In the genomic region with DNA sequence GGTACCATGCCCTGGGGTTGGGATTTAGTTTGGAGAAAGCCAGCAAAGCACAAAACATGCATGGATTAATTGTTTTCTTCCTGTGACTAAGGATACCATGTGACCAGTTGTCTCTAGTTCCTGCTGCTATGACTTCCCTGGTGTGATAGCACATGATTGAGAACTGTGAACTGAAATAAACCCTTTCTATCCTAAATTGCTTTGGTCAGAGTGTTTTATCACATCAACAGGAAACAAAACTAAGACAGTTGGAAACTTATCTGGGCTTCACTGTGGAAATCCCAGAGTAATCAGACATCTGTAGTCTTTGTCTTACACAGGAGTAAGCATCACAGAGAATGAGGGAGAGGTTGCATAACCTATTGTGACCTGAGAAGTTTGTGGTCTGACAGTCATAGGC, we compare ENCODE assay signal across 25 mouse cellular contexts.
"Had no signal": no experiment of that assay in that cellular context is flagged by ENCODE, and none has a peak within 500 bp of the region (broad histone marks: within the 10 kb centered on the region; RNA-seq: fewer than 3 reads in every experiment).

No protein-coding gene starts in this region.

- H3K9ac ChIP-seq: heart, embryonic 13.5 days; heart, embryonic 15.5 days; hindbrain, embryonic 13.5 days; hindbrain, embryonic 15.5 days; kidney, embryonic 15.5 days; limb, embryonic 12.5 days; liver, embryonic 13.5 days had no signal

- H3K4me2 ChIP-seq: heart, embryonic 11.5 days; heart, embryonic 13.5 days; heart, embryonic 15.5 days; hindbrain, embryonic 13.5 days; hindbrain, embryonic 15.5 days; kidney, embryonic 15.5 days; limb, embryonic 12.5 days; liver, embryonic 13.5 days had no signal

- H3K4me1 ChIP-seq: heart, embryonic 13.5 days; heart, embryonic 15.5 days; hindbrain, embryonic 13.5 days; hindbrain, embryonic 15.5 days; kidney, embryonic 15.5 days; limb, embryonic 10.5 days; limb, embryonic 12.5 days; liver, embryonic 13.5 days had no signal

- H3K27ac ChIP-seq: heart, adult 2 months; heart, embryonic 13.5 days; heart, embryonic 15.5 days; hindbrain, embryonic 13.5 days; hindbrain, embryonic 15.5 days; hindbrain, postnatal 0 days; kidney, embryonic 15.5 days; kidney, postnatal 0 days; limb, embryonic 10.5 days; limb, embryonic 12.5 days; liver, embryonic 13.5 days had no signal

- DNase-seq: gastrocnemius, postnatal 14 days; gastrocnemius, postnatal 36 days; heart, adult 11 months; heart, adult 2 months; heart, postnatal 14 days; heart, postnatal 36 days; kidney, adult 11 months; kidney, adult 2 months; kidney, adult 9 months; kidney, postnatal 14 days; kidney, postnatal 36 days; layer of hippocampus, adult 9-11 months; layer of hippocampus, postnatal 36 days; liver, embryonic 13.5 days had no signal

- H3K4me3 ChIP-seq: heart, adult 2 months; heart, embryonic 13.5 days; heart, embryonic 15.5 days; hindbrain, embryonic 13.5 days; hindbrain, embryonic 15.5 days; kidney, embryonic 15.5 days; limb, embryonic 10.5 days; limb, embryonic 12.5 days; liver, embryonic 13.5 days had no signal

- H3K9me3 ChIP-seq: heart, embryonic 13.5 days; heart, embryonic 15.5 days; hindbrain, embryonic 13.5 days; hindbrain, embryonic 15.5 days; kidney, embryonic 15.5 days; limb, embryonic 10.5 days; limb, embryonic 12.5 days; liver, embryonic 13.5 days had no signal

- H3K36me3 ChIP-seq: heart, embryonic 13.5 days; heart, embryonic 15.5 days; hindbrain, embryonic 13.5 days; hindbrain, embryonic 15.5 days; kidney, embryonic 15.5 days; limb, embryonic 10.5 days; limb, embryonic 12.5 days; liver, embryonic 13.5 days had no signal

- ATAC-seq: hindbrain, postnatal 0 days; intestine, embryonic 16.5 days had no signal

- H3K27me3 ChIP-seq: heart, embryonic 13.5 days; heart, embryonic 15.5 days; hindbrain, embryonic 13.5 days; hindbrain, embryonic 15.5 days; kidney, embryonic 15.5 days; limb, embryonic 12.5 days; liver, embryonic 13.5 days had no signal
